In the genomic region with DNA sequence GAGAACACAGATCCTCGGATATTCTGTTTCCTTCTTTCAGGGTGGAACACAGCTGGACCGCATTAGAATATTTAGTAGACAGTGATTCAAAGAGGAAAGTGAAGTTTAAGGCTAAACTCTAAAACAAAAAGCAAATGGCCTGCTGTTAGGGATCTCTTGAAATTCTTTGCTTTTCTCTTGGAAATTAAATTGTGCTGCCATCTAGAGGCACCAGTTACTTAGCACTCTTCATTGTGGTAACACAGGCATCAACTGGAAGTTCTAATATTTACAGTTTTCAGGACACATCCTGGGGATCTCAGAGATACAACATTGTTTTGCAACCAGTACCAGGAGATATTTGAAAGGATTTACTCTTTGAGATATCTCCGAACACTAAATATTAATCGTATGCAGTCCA, we compare ENCODE assay signal across 30 mouse cellular contexts. TPM values are rescaled to one million over a fixed set of nuclear protein-coding genes. Genes with fewer than 3 reads are reported as not detected.
"Had no signal": no experiment of that assay in that cellular context is flagged by ENCODE, and none has a peak within 500 bp of the region (broad histone marks: within the 10 kb centered on the region; RNA-seq: fewer than 3 reads in every experiment).

No protein-coding gene starts in this region.

- H3K4me2 ChIP-seq: limb, embryonic 12.5 days; limb, embryonic 15.5 days; liver, embryonic 12.5 days; liver, embryonic 15.5 days; lung, embryonic 15.5 days; midbrain, embryonic 12.5 days; midbrain, embryonic 15.5 days; neural tube, embryonic 12.5 days; neural tube, embryonic 15.5 days had no signal

- H3K36me3 ChIP-seq: limb, embryonic 12.5 days; limb, embryonic 15.5 days; liver, embryonic 12.5 days; liver, embryonic 15.5 days; lung, embryonic 15.5 days; midbrain, embryonic 12.5 days; midbrain, embryonic 15.5 days; neural tube, embryonic 12.5 days; neural tube, embryonic 15.5 days had no signal

- H3K27me3 ChIP-seq: limb, embryonic 12.5 days; limb, embryonic 15.5 days; liver, embryonic 12.5 days; liver, embryonic 15.5 days; lung, embryonic 15.5 days; midbrain, embryonic 12.5 days; midbrain, embryonic 15.5 days; neural tube, embryonic 12.5 days; neural tube, embryonic 15.5 days had no signal

- H3K27ac ChIP-seq: kidney, postnatal 0 days; left cerebral cortex, adult 2 months; limb, embryonic 12.5 days; limb, embryonic 15.5 days; liver, embryonic 12.5 days; liver, embryonic 15.5 days; lung, embryonic 15.5 days; midbrain, embryonic 12.5 days; midbrain, embryonic 15.5 days; neural tube, embryonic 12.5 days; neural tube, embryonic 15.5 days had no signal

- H3K9me3 ChIP-seq: limb, embryonic 15.5 days; liver, embryonic 15.5 days had no signal

- ATAC-seq: liver, embryonic 12.5 days; midbrain, embryonic 15.5 days had no signal

- H3K4me1 ChIP-seq: limb, embryonic 12.5 days; limb, embryonic 15.5 days; liver, embryonic 12.5 days; liver, embryonic 15.5 days; lung, embryonic 15.5 days; midbrain, embryonic 12.5 days; midbrain, embryonic 15.5 days; neural tube, embryonic 12.5 days; neural tube, embryonic 15.5 days had no signal

- H3K9ac ChIP-seq: limb, embryonic 12.5 days; limb, embryonic 15.5 days; liver, embryonic 12.5 days; liver, embryonic 15.5 days; lung, embryonic 15.5 days; midbrain, embryonic 12.5 days; midbrain, embryonic 15.5 days; neural tube, embryonic 12.5 days; neural tube, embryonic 15.5 days had no signal

- DNase-seq: kidney, adult 18-20 months; kidney, adult 9 months; kidney, postnatal 36 days; layer of hippocampus, postnatal 36 days; left cerebral cortex, postnatal 4 days; lung, adult 18-20 months; lung, postnatal 14 days; lung, postnatal 4 days; right cerebral cortex, adult 18-20 months; right cerebral cortex, postnatal 14 days; right cerebral cortex, postnatal 4 days; thymus, adult 2 months; thymus, postnatal 14 days; thymus, postnatal 4 days had no signal

- H3K4me3 ChIP-seq: left cerebral cortex, adult 2 months; limb, embryonic 12.5 days; limb, embryonic 15.5 days; liver, embryonic 12.5 days; liver, embryonic 15.5 days; lung, embryonic 15.5 days; midbrain, embryonic 12.5 days; midbrain, embryonic 15.5 days; neural tube, embryonic 12.5 days; neural tube, embryonic 15.5 days had no signal

RNA-seq across cellular contexts. Expression of gene Ctsr, which starts 0.6 kb away (rescaled TPM):
- total RNA-seq: layer of hippocampus, adult 8-10 months; layer of hippocampus, postnatal 10 days; layer of hippocampus, postnatal 36 days; left cerebral cortex, adult 2 months; left cerebral cortex, postnatal 10 days; left cerebral cortex, postnatal 4 days; megakaryocyte, adult 5-6 weeks had no signal
- polyA plus RNA-seq: kidney, postnatal 0 days; limb, embryonic 12.5 days; limb, embryonic 15.5 days; liver, embryonic 12.5 days; liver, embryonic 15.5 days; lung, embryonic 15.5 days; midbrain, embryonic 12.5 days; midbrain, embryonic 15.5 days; neural tube, embryonic 12.5 days; neural tube, embryonic 15.5 days; stomach, embryonic 14.5 days; thymus, adult 2 months had no signal

RNA-seq across cellular contexts. Expression of gene Cts6, which starts 38.6 kb away (rescaled TPM):
- total RNA-seq: layer of hippocampus, adult 8-10 months; layer of hippocampus, postnatal 10 days; layer of hippocampus, postnatal 36 days; left cerebral cortex, adult 2 months; left cerebral cortex, postnatal 10 days; left cerebral cortex, postnatal 4 days; megakaryocyte, adult 5-6 weeks had no signal
- polyA plus RNA-seq: kidney, postnatal 0 days; limb, embryonic 12.5 days; limb, embryonic 15.5 days; liver, embryonic 12.5 days; liver, embryonic 15.5 days; lung, embryonic 15.5 days; midbrain, embryonic 12.5 days; midbrain, embryonic 15.5 days; neural tube, embryonic 12.5 days; neural tube, embryonic 15.5 days; stomach, embryonic 14.5 days; thymus, adult 2 months had no signal
